17 mouse cellular contexts compared by ENCODE assay signal in genomic region chr13:54862931-54863330, GRCm38 (mm10).
"Had no signal": no experiment of that assay in that cellular context is flagged by ENCODE, and none has a peak within 500 bp of the region (broad histone marks: within the 10 kb centered on the region; RNA-seq: fewer than 3 reads in every experiment).

No protein-coding gene starts in this region.

- H3K9me3 ChIP-seq: lung, embryonic 15.5 days; megakaryocyte, embryonic 14.5 days; midbrain, embryonic 13.5 days; midbrain, embryonic 15.5 days; neural tube, embryonic 12.5 days; stomach, embryonic 15.5 days had no signal

- H3K4me3 ChIP-seq: lung, embryonic 15.5 days; megakaryocyte, embryonic 14.5 days; midbrain, embryonic 13.5 days; midbrain, embryonic 15.5 days; neural tube, embryonic 12.5 days; stomach, embryonic 15.5 days had no signal

- H3K9ac ChIP-seq: lung, embryonic 15.5 days; midbrain, embryonic 13.5 days; midbrain, embryonic 15.5 days; neural tube, embryonic 12.5 days; stomach, embryonic 15.5 days had no signal

- H3K4me1 ChIP-seq: lung, embryonic 15.5 days; megakaryocyte, embryonic 14.5 days; neural tube, embryonic 12.5 days; stomach, embryonic 15.5 days had no signal

- ATAC-seq: lung, postnatal 0 days; midbrain, embryonic 13.5 days; midbrain, embryonic 15.5 days had no signal

- DNase-seq: lung, adult 2 months; lung, postnatal 14 days; lung, postnatal 36 days; right cerebral cortex, postnatal 14 days; thymus, adult 2 months; thymus, postnatal 25 days; thymus, postnatal 4 days had no signal

- H3K27ac ChIP-seq: lung, embryonic 15.5 days; macrophage; midbrain, embryonic 13.5 days; midbrain, embryonic 15.5 days; neural tube, embryonic 12.5 days; stomach, embryonic 15.5 days; stomach, postnatal 0 days had no signal

- H3K27me3 ChIP-seq: lung, embryonic 15.5 days; midbrain, embryonic 15.5 days; neural tube, embryonic 12.5 days; stomach, embryonic 15.5 days had no signal

- H3K36me3 ChIP-seq: lung, embryonic 15.5 days; midbrain, embryonic 13.5 days; midbrain, embryonic 15.5 days; neural tube, embryonic 12.5 days; stomach, embryonic 15.5 days had no signal

- H3K4me2 ChIP-seq: lung, embryonic 15.5 days; midbrain, embryonic 11.5 days; midbrain, embryonic 13.5 days; midbrain, embryonic 15.5 days; neural tube, embryonic 12.5 days; stomach, embryonic 15.5 days had no signal
